Mouse (Mus musculus) heart, embryonic 14.5 days (tissue): ENCODE measurements around the gene Gopc. TPM values are rescaled to one million over a fixed set of nuclear protein-coding genes. Genes with fewer than 3 reads are reported as not detected.

Experiments used
- ATAC-seq: fragments of 200-750 bp; cut with Nextera tagmentation; 2 replicates; pipeline ENCODE4 v1.8.0; 2017; ENCODE audit warnings: low read depth, moderate TSS enrichment; ENCODE audit not compliant: insufficient number of reproducible peaks, insufficient read depth, low FRiP score
- H3K27ac ChIP-seq, 2 experiments: fragments of 200-500 bp in 1 of 2; fragments of 300-500 bp in 1 of 2; sonication (generic) in 1 of 2; replicated peaks in 1 of 2; 2 replicates each; pipeline ENCODE4 v1.5.1; 2012 to 2014; ENCODE audit warnings: low read depth in 2 of 2, low read length in 2 of 2, control low read depth in 1 of 2, mild to moderate bottlenecking in 1 of 2, mixed read lengths in 1 of 2; ENCODE audit not compliant: control insufficient read depth in 1 of 2, insufficient read depth in 1 of 2
- H3K27me3 ChIP-seq: fragments of 300-500 bp; sonication (generic); 2 replicates; pipeline ENCODE4 v1.6.1; 2014; ENCODE audit warnings: mild to moderate bottlenecking, low read length, control low read depth; ENCODE audit not compliant: control insufficient read depth, insufficient read depth
- H3K36me3 ChIP-seq: fragments of 300-500 bp; sonication (generic); 2 replicates; pipeline ENCODE4 v1.6.1; 2014; ENCODE audit warnings: mild to moderate bottlenecking, control low read depth, low read length, mixed read lengths; ENCODE audit not compliant: control insufficient read depth, insufficient read depth
- H3K4me1 ChIP-seq, 2 experiments: fragments of 200-500 bp in 1 of 2; fragments of 300-500 bp in 1 of 2; sonication (generic) in 1 of 2; 2 replicates each; pipeline ENCODE4 v1.6.1; 2012 to 2014; ENCODE audit warnings: low read length in 2 of 2, control low read depth in 1 of 2, mixed read lengths in 1 of 2; ENCODE audit not compliant: control insufficient read depth in 2 of 2, insufficient read depth in 2 of 2
- H3K4me2 ChIP-seq: fragments of 300-500 bp; sonication (generic); 2 replicates; pipeline ENCODE4 v1.6.1; 2014; ENCODE audit warnings: mild to moderate bottlenecking, low read length
- H3K4me3 ChIP-seq, 2 experiments: fragments of 200-500 bp in 1 of 2; fragments of 300-500 bp in 1 of 2; sonication (generic) in 1 of 2; 2 replicates each; pipeline ENCODE4 v1.5.1; 2012 to 2014; ENCODE audit warnings: low read length in 2 of 2, mild to moderate bottlenecking in 2 of 2, control low read depth in 1 of 2, low read depth in 1 of 2, moderate library complexity in 1 of 2; ENCODE audit not compliant: control insufficient read depth in 1 of 2, insufficient read depth in 1 of 2
- H3K9ac ChIP-seq: fragments of 300-500 bp; sonication (generic); 2 replicates; pipeline ENCODE4 v1.6.1; 2014; ENCODE audit warnings: mild to moderate bottlenecking, low read length
- H3K9me3 ChIP-seq: fragments of 300-500 bp; sonication (generic); 2 replicates; pipeline ENCODE4 v1.6.1; 2016; ENCODE audit warnings: low read length, control low read depth; ENCODE audit not compliant: control insufficient read depth
- WGBS: fragments of 180-500 bp; shearing (Covaris S2); extraction: QIAGEN DNeasy Blood & Tissue Kit; methylation state at CpG from one replicate; pipeline ENCODE4 v1.1.7; 2014; 5-methylcytosine and 5-hydroxymethylcytosine counted together
- polyA plus RNA-seq: library from polyadenylated mRNA; unstranded; fragments of >200 nt; fragmentation: Nextera tagmentation; extraction: Ambion mirVana; gene quantifications from 2 replicates; pipeline ENCODE4 v1.2.1, GENCODE M21; 2014

The Gopc gene
- polyA plus RNA-seq, 1 experiment from 2014 or later: 13.4 TPM

GRCm38 (mm10) chr10:52384823-52385610 lies 3.1 kb upstream of the Gopc start:
- Histone ChIP-seq H3K4me2 (no peak overlapping the region), H3K4me1 (peaks cover 0 to 12% of the 10 kb centered on the region in 2 experiments; a peak in 2 of 4 replicates), H3K27me3 (no peaks in the 10 kb centered on the region), H3K36me3 (no peaks in the 10 kb centered on the region), H3K27ac (no peak overlapping the region), H3K9ac (no peak overlapping the region), H3K4me3 (no peak overlapping the region), H3K9me3 (no peaks in the 10 kb centered on the region)
- ATAC-seq: no peak
- WGBS: 35% methylated on average over 8 of the region's 8 CpGs

- Histone ChIP-seq H3K27ac (no peak overlapping the region), H3K4me2 (no peak overlapping the region), H3K9me3 (no peaks in the 10 kb centered on the region), H3K27me3 (no peaks in the 10 kb centered on the region), H3K36me3 (no peaks in the 10 kb centered on the region), H3K4me3 (no peak overlapping the region), H3K4me1 (peaks cover 0 to 17% of the 10 kb centered on the region in 2 experiments; a peak in 3 of 4 replicates), H3K9ac (no peak overlapping the region)
- no peak for ATAC-seq
- WGBS: 91% methylated on average over 1 of the region's 1 CpGs
Measured at GRCm38 (mm10) chr10:52383522-52383921, 1.6 kb upstream of the Gopc start.

DNA sequence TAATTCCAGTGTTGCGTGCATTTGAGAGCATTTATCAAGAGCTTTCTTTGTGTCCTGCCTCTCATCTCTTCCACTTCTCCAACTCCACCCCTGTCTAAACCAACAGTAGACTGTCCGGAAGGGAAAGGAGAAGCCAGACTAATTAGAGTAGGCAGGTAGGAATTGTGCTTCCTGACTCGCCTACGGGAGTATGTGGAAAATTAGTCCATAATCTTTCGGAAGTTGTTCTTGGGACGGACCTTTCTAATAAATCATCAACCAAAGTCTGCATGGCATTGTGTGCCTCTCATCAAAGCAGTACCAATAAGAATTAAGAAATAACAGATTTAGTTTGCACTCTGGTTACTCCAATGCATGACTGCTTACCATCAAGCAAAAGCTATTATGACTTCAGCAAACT lies 1.1 kb upstream of the Gopc start:
- Histone ChIP-seq H3K4me1 (peaks cover 0 to 17% of the 10 kb centered on the region in 2 experiments; a peak in 3 of 4 replicates), H3K4me2 (peak overlapping the region; percentile 72), H3K9me3 (no peaks in the 10 kb centered on the region), H3K27me3 (no peaks in the 10 kb centered on the region), H3K4me3 (peak overlapping the region in 1 of 2 experiments; percentile 68; a peak in 2 of 4 replicates), H3K9ac (peak overlapping the region; percentile 91; the same call in 1 of the 2 replicates), H3K27ac (no peak overlapping the region), H3K36me3 (no peaks in the 10 kb centered on the region)
- no peak for ATAC-seq
- WGBS: 80% methylated on average over 6 of the region's 6 CpGs

DNA sequence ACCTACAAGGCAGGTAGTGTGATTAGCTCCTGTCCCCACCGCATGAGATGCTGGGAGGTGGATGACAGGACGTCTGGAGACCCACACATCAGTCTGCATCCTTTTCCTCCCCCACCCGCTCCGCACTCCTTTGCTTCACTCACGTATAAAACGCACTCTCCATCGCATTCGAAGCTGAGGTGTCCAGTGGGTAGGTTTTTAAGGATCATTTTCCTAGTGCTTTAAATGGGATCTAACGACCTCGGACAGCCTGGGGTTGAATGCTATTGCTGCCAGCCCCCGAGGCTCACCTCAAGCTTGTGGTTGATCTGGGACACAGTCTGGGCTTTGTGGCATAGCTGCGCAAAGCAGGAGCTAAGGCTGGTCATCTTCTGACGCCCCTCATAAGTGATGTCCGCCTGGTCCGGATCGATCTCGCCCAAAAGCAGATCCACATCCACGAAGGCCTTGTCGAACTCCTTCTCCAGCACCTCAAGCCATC lies 563 bp downstream of the Gopc start:
- ATAC-seq: 0 out of 2 replicates have a peak, but pooled peaks have one; percentile 13
- H3K27ac ChIP-seq: peak overlapping the region; percentile 80 to 90
- peak overlapping the region; percentile 91 for H3K4me2 ChIP-seq
- peak overlapping the region; percentile 68 to 87 for H3K4me3 ChIP-seq
- peaks cover 0 to 17% of the 10 kb centered on the region in 2 experiments; a peak in 3 of 4 replicates for H3K4me1 ChIP-seq
- H3K27me3 ChIP-seq: no peaks in the 10 kb centered on the region
- WGBS: under 1% methylated on average over 19 of the region's 19 CpGs
- peak overlapping the region; percentile 91 for H3K9ac ChIP-seq
- H3K36me3 ChIP-seq: no peaks in the 10 kb centered on the region
- H3K9me3 ChIP-seq: no peaks in the 10 kb centered on the region

GRCm38 (mm10) chr10:52377813-52378212 lies 4.1 kb downstream of the Gopc start:
- Histone ChIP-seq H3K4me2 (no peak overlapping the region), H3K9ac (no peak overlapping the region), H3K4me3 (no peak overlapping the region), H3K9me3 (no peaks in the 10 kb centered on the region), H3K27me3 (no peaks in the 10 kb centered on the region), H3K4me1 (peaks cover 0 to 15% of the 10 kb centered on the region in 2 experiments; a peak in 3 of 4 replicates), H3K27ac (no peak overlapping the region), H3K36me3 (no peaks in the 10 kb centered on the region)
- WGBS: 96% methylated on average over 2 of the region's 2 CpGs
- ATAC-seq: no peak

DNA sequence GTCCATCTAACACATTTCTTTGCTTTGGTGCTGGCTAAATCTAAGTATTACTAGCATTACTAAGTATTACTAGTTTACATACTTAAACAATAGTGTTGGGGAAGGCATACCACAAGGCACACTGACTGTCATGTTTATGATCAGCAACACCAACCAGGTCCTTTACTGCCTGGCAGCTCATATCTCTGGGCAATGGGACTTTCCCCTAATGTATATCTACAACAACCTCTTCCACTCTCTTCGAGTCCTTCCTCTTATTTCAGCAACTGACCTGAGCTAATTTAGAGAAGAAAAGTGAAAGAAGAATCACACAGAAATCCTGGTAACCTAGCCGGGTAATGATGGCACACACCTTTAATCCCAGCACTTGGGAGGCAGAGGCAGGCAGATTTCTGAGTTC lies 5.5 kb downstream of the Gopc start:
- Histone ChIP-seq H3K9me3 (no peaks in the 10 kb centered on the region), H3K4me3 (no peak overlapping the region), H3K4me2 (no peak overlapping the region), H3K27me3 (no peaks in the 10 kb centered on the region), H3K4me1 (peaks cover 0 to 13% of the 10 kb centered on the region in 2 experiments; a peak in 3 of 4 replicates), H3K9ac (no peak overlapping the region), H3K36me3 (no peaks in the 10 kb centered on the region), H3K27ac (no peak overlapping the region)
- WGBS: 79% methylated on average over 2 of the region's 2 CpGs
- no peak for ATAC-seq

GRCm38 (mm10) chr10:52374651-52375050 lies 7.3 kb downstream of the Gopc start:
- Histone ChIP-seq H3K27me3 (no peaks in the 10 kb centered on the region), H3K27ac (no peak overlapping the region), H3K9ac (no peak overlapping the region), H3K36me3 (no peaks in the 10 kb centered on the region), H3K4me3 (no peak overlapping the region), H3K4me1 (peaks cover 0 to 5% of the 10 kb centered on the region in 2 experiments; a peak in 2 of 4 replicates), H3K9me3 (no peaks in the 10 kb centered on the region), H3K4me2 (no peak overlapping the region)
- ATAC-seq: no peak
